Mouse (Mus musculus): ENCODE measurements around the gene Btbd11. TPM values are rescaled to one million over a fixed set of nuclear protein-coding genes. Genes with fewer than 3 reads are reported as not detected.

Gene Btbd11
- total and polyA plus RNA-seq, 3 experiments, result 10.1 to 18.5 (median 15.4) TPM

DNA sequence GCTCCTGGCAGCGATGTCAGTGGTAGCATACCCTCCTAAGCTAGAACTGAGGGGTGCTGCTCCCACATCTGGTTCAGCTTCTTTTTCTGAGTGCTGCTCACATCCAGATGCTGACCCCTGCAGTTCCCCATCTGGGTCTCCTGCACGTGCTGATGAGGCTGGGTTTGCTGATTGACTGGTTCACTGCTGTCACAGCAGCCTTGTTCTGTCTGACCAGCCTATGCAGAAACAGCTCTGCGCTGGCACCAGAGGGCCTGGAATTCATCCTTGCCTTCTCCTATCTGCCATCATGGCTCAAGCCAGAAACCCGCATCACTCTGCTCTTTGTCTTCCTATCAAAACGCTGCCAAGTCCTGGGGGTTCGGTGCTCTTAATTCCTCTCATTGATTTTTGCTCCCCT, 95.9 kb downstream of the Btbd11 start:
- dilution Hi-C loops (cut with MboI; ENCODE audit: extremely low pct_ligation_motif_present, extremely low pct_unique_long_range_greater_than_20kb, low sequenced_read_pairs), result no loop called here
- peaks cover 0 to 27% of the 10 kb centered on the region in 2 experiments; a peak in 3 of 4 replicates for H3K4me1 ChIP-seq (ENCODE audit: control insufficient read depth in 1 of 2, insufficient read depth in 2 of 2)
- H3K79me2 ChIP-seq (replicated peaks; ENCODE audit: control insufficient read depth, extremely low read depth, insufficient read depth, poor library complexity, severe bottlenecking), result no peaks in the 10 kb centered on the region
- no peak overlapping the region for H3K27ac ChIP-seq (ENCODE audit: insufficient read depth, low read depth)
- peaks cover 0 to 17% of the 10 kb centered on the region in 2 experiments for H3K36me3 ChIP-seq (replicated peaks in 1 of 2; ENCODE audit: control insufficient read depth in 1 of 2, insufficient read depth in 1 of 2, low read length in 1 of 2)
- H3K4me3 ChIP-seq (replicated peaks in 1 of 3; ENCODE audit: low read depth in 2 of 3, low read length in 2 of 3, poor library complexity in 1 of 3), result no peak overlapping the region
- no peak overlapping the region for H3K4me2 ChIP-seq (ENCODE audit: insufficient read depth, low read depth, poor library complexity, severe bottlenecking)
- in situ Hi-C loops (cut with MboI; ENCODE audit: low pct_ligation_motif_present, low pct_unique_long_range_greater_than_20kb, low sequenced_read_pairs), result no loop called here
- H3K9me3 ChIP-seq (replicated peaks; ENCODE audit: low read length), result no peaks in the 10 kb centered on the region
- no peak overlapping the region for H3K9ac ChIP-seq (ENCODE audit: insufficient read depth, low read depth)
- DNase-seq (ENCODE audit: extremely low read depth), result no peak
- no peak for TF ChIP-seq NRF1 (IDR thresholded peaks at IDR 0.05; ENCODE audit: low read depth, low read length)
- TF ChIP-seq MAX (IDR thresholded peaks at IDR 0.05; ENCODE audit: low read length), result no peak
- no peak for TF ChIP-seq ZMIZ1 (IDR thresholded peaks at IDR 0.05; ENCODE audit: low read depth, low read length)
- TF ChIP-seq ETS1 (conservative IDR thresholded peaks at IDR 0.05; ENCODE audit: low read depth, low read length), result no peak
- no peak for TF ChIP-seq MYC (IDR thresholded peaks at IDR 0.05; ENCODE audit: low read depth, low read length)
- TF ChIP-seq ZC3H11A (IDR thresholded peaks at IDR 0.05; ENCODE audit: low read depth, low read length), result no peak
- TF ChIP-seq ZKSCAN1 (IDR thresholded peaks at IDR 0.05; ENCODE audit: borderline replicate concordance, low read depth, low read length), result no peak
- no peak for TF ChIP-seq UBTF (IDR thresholded peaks at IDR 0.05; ENCODE audit: low read depth, low read length)
- TF ChIP-seq MXI1 (IDR thresholded peaks at IDR 0.05; ENCODE audit: low read depth, low read length), result no peak
- TF ChIP-seq RCOR1 (conservative IDR thresholded peaks at IDR 0.05; ENCODE audit: low read depth, low read length), result no peak
- TF ChIP-seq ZNF384 (IDR thresholded peaks at IDR 0.05; ENCODE audit: low read depth, low read length), result no peak
- H3K27me3 ChIP-seq (replicated peaks), result no peaks in the 10 kb centered on the region

DNA sequence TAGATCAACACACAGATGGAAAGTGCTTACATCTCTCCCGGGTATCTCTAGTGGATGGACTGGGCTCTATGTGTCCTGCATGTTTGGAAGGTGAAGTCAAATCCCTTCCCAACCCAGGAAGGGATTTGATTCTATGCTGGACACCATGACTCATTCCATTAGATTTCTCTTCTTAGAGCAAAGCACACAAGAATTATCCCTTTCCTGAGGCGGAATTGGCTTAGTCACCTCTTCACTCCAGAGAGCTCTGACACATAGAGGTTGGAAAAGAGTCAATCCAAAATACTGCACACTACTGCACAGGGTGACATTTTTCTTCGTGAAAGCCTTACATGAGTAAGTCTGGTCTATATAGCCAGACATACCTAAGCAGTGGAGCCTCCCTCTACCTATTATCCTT, 99.8 kb downstream of the Btbd11 start:
- Histone ChIP-seq H3K79me2 (replicated peaks; ENCODE audit: control insufficient read depth, extremely low read depth, insufficient read depth, poor library complexity, severe bottlenecking) (no peaks in the 10 kb centered on the region), H3K4me1 (ENCODE audit: control insufficient read depth in 1 of 2, insufficient read depth in 2 of 2) (peaks cover 0 to 24% of the 10 kb centered on the region in 2 experiments; a peak in 3 of 4 replicates), H3K27ac (ENCODE audit: insufficient read depth, low read depth) (no peak overlapping the region), H3K4me3 (replicated peaks in 1 of 3; ENCODE audit: low read depth in 2 of 3, low read length in 2 of 3, poor library complexity in 1 of 3) (no peak overlapping the region), H3K27me3 (replicated peaks) (no peaks in the 10 kb centered on the region), H3K9ac (ENCODE audit: insufficient read depth, low read depth) (no peak overlapping the region), H3K9me3 (replicated peaks; ENCODE audit: low read length) (peaks cover 7% of the 10 kb centered on the region), H3K4me2 (ENCODE audit: insufficient read depth, low read depth, poor library complexity, severe bottlenecking) (no peak overlapping the region), H3K36me3 (replicated peaks in 1 of 2; ENCODE audit: control insufficient read depth in 1 of 2, insufficient read depth in 1 of 2, low read length in 1 of 2) (peaks cover 0 to 27% of the 10 kb centered on the region in 2 experiments)
- in situ Hi-C loops (cut with MboI; ENCODE audit: low pct_ligation_motif_present, low pct_unique_long_range_greater_than_20kb, low sequenced_read_pairs), result no loop called here
- no peak for DNase-seq (ENCODE audit: extremely low read depth)
- dilution Hi-C loops (cut with MboI; ENCODE audit: extremely low pct_ligation_motif_present, extremely low pct_unique_long_range_greater_than_20kb, low sequenced_read_pairs), result no loop called here
- no peak for TF ChIP-seq UBTF (IDR thresholded peaks at IDR 0.05; ENCODE audit: low read depth, low read length)
- no peak for TF ChIP-seq CTCF (conservative IDR thresholded peaks at IDR 0.05 in 1 of 2, IDR thresholded peaks at IDR 0.05 in 1 of 2; ENCODE audit: low read depth in 2 of 2, low read length in 2 of 2)
- TF ChIP-seq MAX (IDR thresholded peaks at IDR 0.05; ENCODE audit: low read length), result no peak
- no peak for TF ChIP-seq ZNF384 (IDR thresholded peaks at IDR 0.05; ENCODE audit: low read depth, low read length)
- no peak for TF ChIP-seq MAFK (IDR thresholded peaks at IDR 0.05; ENCODE audit: insufficient replicate concordance, low read length)
- no peak for TF ChIP-seq MAZ (IDR thresholded peaks at IDR 0.05; ENCODE audit: low read depth, low read length)
- TF ChIP-seq USF2 (conservative IDR thresholded peaks at IDR 0.05; ENCODE audit: low read depth, low read length), result no peak
- TF ChIP-seq KAT2A (IDR thresholded peaks at IDR 0.05; ENCODE audit: insufficient replicate concordance, low read length), result no peak
- no peak for TF ChIP-seq SMC3 (IDR thresholded peaks at IDR 0.05; ENCODE audit: low read depth, low read length)
- TF ChIP-seq GABPA (IDR thresholded peaks at IDR 0.05; ENCODE audit: insufficient replicate concordance, low read depth, low read length), result no peak
- TF ChIP-seq HCFC1 (IDR thresholded peaks at IDR 0.05; ENCODE audit: low read depth, low read length), result no peak
- no peak for TF ChIP-seq SIN3A (IDR thresholded peaks at IDR 0.05; ENCODE audit: low read length)
- TF ChIP-seq JUND (conservative IDR thresholded peaks at IDR 0.05; ENCODE audit: low read depth, low read length), result no peak
- no peak for TF ChIP-seq CHD2 (IDR thresholded peaks at IDR 0.05; ENCODE audit: low read length)
- TF ChIP-seq POLR2AphosphoS2 (IDR thresholded peaks at IDR 0.05; ENCODE audit: low read depth, low read length), result no peak

All from CH12.LX (cell line).